Mouse (Mus musculus) C2C12 (cell line): Measurements from ENCODE around the gene Rbm8a2.

Source experiments
- CEBPB ChIP-seq: IDR thresholded peaks from one replicate; pipeline ENCODE4 v1.6.1; 2011; ENCODE audit warnings: low read depth, mild to moderate bottlenecking, control low read depth, moderate library complexity
- MAX ChIP-seq: IDR thresholded peaks from one replicate; pipeline ENCODE4 v1.6.1; 2011; ENCODE audit warnings: mild to moderate bottlenecking, control low read depth
- MYOD1 ChIP-seq: IDR thresholded peaks from one replicate; pipeline ENCODE4 v1.6.1; 2011; ENCODE audit warnings: low read depth; ENCODE audit not compliant: control insufficient read depth, insufficient read length

GRCm38 (mm10) chr1:175936282-175936737 is 42.6 kb downstream of the Rbm8a2 start:
- no peak for TF ChIP-seq CEBPB
- TF ChIP-seq MYOD1 = no peak
- no peak for TF ChIP-seq MAX
